Mouse (Mus musculus) layer of hippocampus, adult 9-10 months (tissue): ENCODE measurements at regions not wholly inside any gene's neighbourhood (a gene's known extent, or its start where the extent isn't known, plus 50 kb on each side); places are given as distances from the start of the nearest gene placed in this dataset.

Experiments used
- DNase-seq: peaks from one replicate; pipeline ENCODE4 v3.0.0; 2022; ENCODE audit warnings: low spot score

- DNase-seq = no peak
These were observed 280.7 kb upstream of the Htr2a start for GRCm38 (mm10) chr14:74359663-74360552.

- no peak for DNase-seq
These were observed 256.2 kb upstream of the Htr2a start for GRCm38 (mm10) chr14:74384481-74384880.

DNA sequence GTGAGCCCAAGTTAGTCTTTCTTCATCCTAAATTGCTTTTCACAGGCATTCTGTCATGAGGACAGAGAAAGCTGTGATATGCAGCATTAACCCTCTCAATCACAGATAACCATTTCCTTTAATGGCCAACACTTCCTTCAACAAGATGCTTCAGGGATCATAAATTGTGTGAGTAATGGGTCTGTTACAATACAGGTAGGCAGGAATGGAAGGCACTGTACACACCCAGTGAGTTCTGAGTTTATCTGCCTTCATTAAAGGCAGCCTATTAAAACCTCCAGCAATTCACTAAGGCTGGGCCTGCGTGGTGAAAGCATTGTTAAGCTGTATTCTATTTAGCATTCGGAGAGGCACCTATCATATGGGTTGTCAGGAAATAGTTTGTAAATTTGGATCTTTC, 248.2 kb upstream of the Htr2a start:
- DNase-seq = no peak

- no peak for DNase-seq
These were observed 243.4 kb upstream of the Htr2a start for GRCm38 (mm10) chr14:74397202-74397601.

DNA sequence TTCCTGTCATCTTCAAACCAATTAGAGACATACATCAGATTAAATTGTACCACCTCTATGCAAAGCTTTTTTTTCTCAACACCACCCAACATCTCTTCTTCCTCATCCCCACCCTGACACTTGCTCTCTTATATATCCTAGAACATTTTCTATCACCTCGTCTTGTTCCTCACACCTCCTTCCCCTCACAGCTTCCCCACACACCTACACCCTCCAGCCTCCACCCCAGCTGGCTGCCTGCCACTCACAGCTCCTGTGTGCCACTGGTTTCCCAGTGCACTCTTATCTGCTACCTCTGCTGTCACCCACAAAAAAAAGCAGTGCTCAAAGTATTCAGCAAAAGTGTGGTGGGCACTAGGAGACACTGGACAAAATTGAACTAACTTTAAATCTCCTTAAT, 231.2 kb upstream of the Htr2a start:
- DNase-seq = no peak

GRCm38 (mm10) chr14:74428226-74428625, 212.4 kb upstream of the Htr2a start:
- peak; percentile 6 for DNase-seq

DNA sequence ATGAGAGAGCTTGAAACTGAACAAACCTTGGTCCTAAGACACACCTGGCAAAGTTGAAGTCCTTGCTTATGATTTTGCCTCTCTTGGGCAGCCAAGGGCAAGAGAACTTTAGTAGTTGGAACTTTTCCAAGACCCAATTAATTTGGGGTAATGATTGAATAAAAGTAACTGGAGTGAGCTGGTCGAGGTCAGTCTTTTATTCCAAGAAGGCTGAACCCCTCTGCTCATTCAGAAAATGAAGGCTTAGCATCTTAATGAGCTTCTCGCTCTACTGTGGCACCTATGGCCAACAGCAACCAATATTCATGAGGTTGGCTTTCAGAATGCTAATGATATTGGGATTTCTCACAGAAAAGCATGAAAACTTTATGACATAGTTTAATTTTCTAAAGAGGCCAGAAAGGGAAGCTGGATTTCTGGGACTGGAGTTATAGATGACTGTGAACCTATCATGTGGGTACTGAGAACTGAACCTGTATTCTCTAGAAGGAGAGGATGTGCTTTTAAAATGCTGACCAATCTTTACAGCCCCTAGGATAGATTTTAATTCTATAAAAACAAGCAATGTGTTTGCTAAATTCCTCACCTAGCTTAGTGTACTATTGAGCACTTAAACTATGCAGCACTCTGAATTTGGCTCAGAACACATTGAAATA, 176.5 kb upstream of the Htr2a start:
- DNase-seq = no peak

DNA sequence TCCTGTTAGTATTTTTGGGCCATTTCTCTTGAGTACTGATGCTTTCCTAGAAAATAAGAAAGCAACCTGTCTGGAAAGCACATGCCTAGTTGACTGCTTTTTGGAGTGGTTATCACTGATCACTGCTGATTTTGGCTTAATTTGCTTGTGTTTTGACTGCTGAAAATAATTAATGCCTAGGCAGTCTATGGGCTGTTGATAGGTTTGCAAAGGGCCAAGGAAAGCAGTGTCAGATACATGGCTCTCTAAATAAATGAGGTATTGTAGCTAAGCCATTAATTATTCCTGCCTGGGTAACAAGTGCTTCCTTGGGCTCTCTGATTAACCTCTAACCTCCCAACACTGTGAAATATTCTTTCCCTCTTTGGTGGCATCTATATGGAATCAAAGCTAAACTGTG, 145.1 kb upstream of the Htr2a start:
- no peak for DNase-seq

- no peak for DNase-seq
These were observed 129.1 kb upstream of the Htr2a start for GRCm38 (mm10) chr14:74511521-74511920.

DNA sequence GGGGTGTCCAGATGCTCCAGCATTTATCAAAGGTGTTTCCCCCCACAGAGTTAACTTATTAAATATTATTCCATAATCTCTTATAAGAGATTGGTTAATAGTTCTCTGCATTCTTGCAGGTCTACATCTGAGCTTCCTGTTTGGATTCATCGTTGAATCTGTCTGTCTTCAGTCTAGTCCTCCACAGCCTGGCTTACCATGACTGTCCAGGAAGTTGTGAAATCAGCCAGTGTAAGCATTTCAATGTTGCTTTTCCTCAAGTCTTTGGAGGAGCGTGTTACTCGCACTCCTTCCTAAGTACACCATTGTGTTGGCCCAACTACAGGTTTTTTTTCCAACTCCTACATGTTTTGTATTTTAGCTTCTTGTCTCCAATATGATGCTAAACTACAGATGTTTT, 124.2 kb upstream of the Htr2a start:
- DNase-seq = no peak

- no peak for DNase-seq
These were observed 121.1 kb upstream of the Htr2a start for GRCm38 (mm10) chr14:74519531-74519930.

- no peak for DNase-seq
These were observed 119.0 kb upstream of the Htr2a start for GRCm38 (mm10) chr14:74521669-74522068.

DNA sequence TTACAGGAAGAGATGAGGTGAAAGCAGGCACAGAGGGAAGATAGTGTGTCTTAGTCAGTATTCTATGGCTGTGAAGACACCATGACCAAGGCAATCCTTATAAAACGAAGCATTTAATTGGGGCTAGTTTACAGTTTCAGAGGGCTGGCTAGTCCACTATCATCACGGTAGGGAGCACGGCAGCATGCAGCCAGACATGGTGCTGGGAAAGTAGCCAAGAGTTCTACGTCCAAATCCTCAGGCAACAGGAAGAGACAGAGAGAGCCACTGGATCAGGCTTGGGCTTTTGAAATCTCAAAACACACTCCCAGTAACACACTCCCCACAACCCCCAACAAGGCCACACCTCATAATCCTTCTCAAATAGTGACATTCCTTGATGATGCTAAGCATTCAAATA, 113.4 kb upstream of the Htr2a start:
- DNase-seq = no peak

GRCm38 (mm10) chr14:74529368-74529951, 111.2 kb upstream of the Htr2a start:
- DNase-seq = peak; percentile 27

- DNase-seq = no peak
These were observed 102.5 kb upstream of the Htr2a start for GRCm38 (mm10) chr14:74538187-74538586.

GRCm38 (mm10) chr14:74544028-74544427, 96.6 kb upstream of the Htr2a start:
- DNase-seq = no peak

DNA sequence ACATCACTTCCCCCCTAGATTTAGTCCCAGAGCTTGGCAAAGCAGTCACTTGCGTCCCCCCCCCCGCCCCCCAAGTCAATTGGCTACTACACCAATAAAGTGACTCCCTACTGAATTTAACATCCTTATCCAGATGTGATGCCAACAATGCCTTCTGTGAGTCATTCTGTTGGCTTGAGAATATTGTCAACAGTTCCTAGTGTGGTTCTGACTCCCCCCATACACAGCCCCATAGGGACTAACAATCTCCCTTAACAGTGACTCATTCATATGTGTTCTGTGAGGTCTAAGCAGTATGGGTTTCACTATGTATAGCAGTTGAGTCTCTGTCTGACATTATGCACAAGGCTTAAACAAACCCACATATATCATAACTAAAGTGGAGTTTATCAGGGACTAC, 89.5 kb upstream of the Htr2a start:
- no peak for DNase-seq

GRCm38 (mm10) chr14:74553636-74554035, 87.0 kb upstream of the Htr2a start:
- no peak for DNase-seq

DNA sequence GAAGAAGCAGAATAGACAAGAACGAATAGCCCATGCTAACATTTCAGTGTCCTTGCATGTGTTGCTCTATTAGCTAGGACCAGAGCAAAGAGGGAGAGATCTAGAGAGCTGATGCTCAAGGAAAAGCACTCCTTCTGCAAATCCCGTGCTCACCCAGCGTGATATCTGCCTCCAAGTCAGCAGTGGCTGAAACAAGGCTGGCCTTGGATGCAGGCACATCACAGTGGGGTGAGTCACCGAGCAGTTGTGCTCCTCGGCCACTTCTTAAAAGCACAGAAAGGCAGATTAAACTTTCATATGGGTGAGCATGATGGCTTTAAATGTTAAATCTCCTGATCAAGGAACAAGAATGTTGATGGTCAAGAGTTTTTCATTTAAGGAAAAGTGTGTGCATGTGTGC, 82.3 kb upstream of the Htr2a start:
- DNase-seq = no peak
